Mouse (Mus musculus): ENCODE data around the gene Klf16.
A peak's percentile ranks its signal among the peaks of the same experiment; 100 is the strongest.

Gene Klf16

GRCm38 (mm10) chr10:80575925-80576324 is 1.2 kb downstream of the Klf16 start:
- no peak for DNase-seq (ENCODE audit: low spot score)

GRCm38 (mm10) chr10:80574896-80575295 is 2.2 kb downstream of the Klf16 start:
- no peak for DNase-seq (ENCODE audit: low spot score)

GRCm38 (mm10) chr10:80573944-80574343 is 3.2 kb downstream of the Klf16 start:
- DNase-seq (ENCODE audit: low spot score) = no peak

- no peak for DNase-seq (ENCODE audit: low spot score)
These were observed 4.6 kb downstream of the Klf16 start for GRCm38 (mm10) chr10:80572477-80572876.

GRCm38 (mm10) chr10:80570871-80571836 is 6.0 kb downstream of the Klf16 start:
- DNase-seq (ENCODE audit: low spot score) = no peak

GRCm38 (mm10) chr10:80570419-80570818 is 6.7 kb downstream of the Klf16 start:
- no peak for DNase-seq (ENCODE audit: low spot score)

GRCm38 (mm10) chr10:80569664-80570066 is 7.5 kb downstream of the Klf16 start:
- DNase-seq (ENCODE audit: low spot score) = peak; percentile 54

- no peak for DNase-seq (ENCODE audit: low spot score)
These were observed 8.2 kb downstream of the Klf16 start for GRCm38 (mm10) chr10:80568876-80569275.

- DNase-seq (ENCODE audit: low spot score) = peak; percentile 80
These were observed 10.6 kb downstream of the Klf16 start for GRCm38 (mm10) chr10:80566375-80567092.

GRCm38 (mm10) chr10:80561116-80561944 is 15.8 kb downstream of the Klf16 start, which contains the start of gene Rexo1:
Gene Rexo1, minus strand, starts transcription at chr10:80561560.
- DNase-seq (ENCODE audit: low spot score) = peak; percentile 92

- DNase-seq (ENCODE audit: low spot score) = no peak
These were observed 16.5 kb downstream of the Klf16 start for GRCm38 (mm10) chr10:80560621-80561020.

- DNase-seq (ENCODE audit: low spot score) = no peak
These were observed 17.7 kb downstream of the Klf16 start for GRCm38 (mm10) chr10:80559431-80559830.

GRCm38 (mm10) chr10:80557346-80557965 is 19.7 kb downstream of the Klf16 start:
- DNase-seq (ENCODE audit: low spot score) = peak; percentile 86

GRCm38 (mm10) chr10:80553997-80554396 is 23.1 kb downstream of the Klf16 start:
- DNase-seq (ENCODE audit: low spot score) = no peak

GRCm38 (mm10) chr10:80553575-80553974 is 23.5 kb downstream of the Klf16 start:
- peak; percentile 60 for DNase-seq (ENCODE audit: low spot score)

- no peak for DNase-seq (ENCODE audit: low spot score)
These were observed 24.8 kb downstream of the Klf16 start for GRCm38 (mm10) chr10:80552364-80552763.

GRCm38 (mm10) chr10:80549279-80549678 is 27.8 kb downstream of the Klf16 start:
- DNase-seq (ENCODE audit: low spot score) = peak; percentile 69

- peak; percentile 87 for DNase-seq (ENCODE audit: low spot score)
These were observed 28.6 kb downstream of the Klf16 start for GRCm38 (mm10) chr10:80548428-80549006.

- DNase-seq (ENCODE audit: low spot score) = no peak
These were observed 29.6 kb downstream of the Klf16 start for GRCm38 (mm10) chr10:80547539-80547938.

- DNase-seq (ENCODE audit: low spot score) = no peak
These were observed 30.2 kb downstream of the Klf16 start for GRCm38 (mm10) chr10:80546945-80547344.

- no peak for DNase-seq (ENCODE audit: low spot score)
These were observed 31.5 kb downstream of the Klf16 start for GRCm38 (mm10) chr10:80545590-80545989.
